Mouse (Mus musculus) heart, embryonic 13.5 days (tissue): ENCODE data around the gene Paics. TPM values are rescaled to one million over a fixed set of nuclear protein-coding genes. Genes with fewer than 3 reads are reported as not detected.

ENCODE experiments used
- ATAC-seq: fragments of 200-750 bp; cut with Nextera tagmentation; 2 replicates; pipeline ENCODE4 v1.8.0; 2017; ENCODE audit warnings: moderate TSS enrichment; ENCODE audit not compliant: insufficient number of reproducible peaks, low FRiP score, low TSS enrichment; ENCODE audit errors: extremely low read depth
- H3K27ac ChIP-seq: fragments of 300-500 bp; sonication (generic); replicated peaks from 2 replicates; pipeline ENCODE4 v1.5.1; 2015; ENCODE audit warnings: moderate library complexity, mild to moderate bottlenecking, inconsistent platforms
- H3K27me3 ChIP-seq: fragments of 300-500 bp; sonication (generic); replicated peaks from 2 replicates; pipeline ENCODE4 v1.6.1; 2015; ENCODE audit warnings: mild to moderate bottlenecking, inconsistent platforms
- H3K36me3 ChIP-seq: fragments of 300-500 bp; sonication (generic); 2 replicates; pipeline ENCODE4 v1.6.1; 2015; ENCODE audit warnings: mild to moderate bottlenecking, inconsistent platforms
- H3K4me1 ChIP-seq: fragments of 300-500 bp; sonication (generic); 2 replicates; pipeline ENCODE4 v1.6.1; 2015; ENCODE audit warnings: inconsistent platforms
- H3K4me2 ChIP-seq: fragments of 300-500 bp; sonication (generic); 2 replicates; pipeline ENCODE4 v1.6.1; 2015; ENCODE audit warnings: inconsistent platforms, mild to moderate bottlenecking, moderate library complexity
- H3K4me3 ChIP-seq: fragments of 300-500 bp; sonication (generic); 2 replicates; pipeline ENCODE4 v1.5.1; 2015; ENCODE audit warnings: moderate library complexity, mild to moderate bottlenecking, inconsistent platforms
- H3K9ac ChIP-seq: fragments of 300-500 bp; sonication (generic); 2 replicates; pipeline ENCODE4 v1.6.1; 2015; ENCODE audit warnings: inconsistent platforms, mild to moderate bottlenecking, moderate library complexity
- H3K9me3 ChIP-seq: fragments of 300-500 bp; sonication (generic); 2 replicates; pipeline ENCODE4 v1.6.1; 2016; ENCODE audit warnings: inconsistent platforms
- WGBS: fragments of 180-500 bp; shearing (Covaris S2); methylation state at CpG from one replicate; pipeline ENCODE4 v1.1.7; 2015; ENCODE audit warnings: mixed read lengths; 5-methylcytosine and 5-hydroxymethylcytosine counted together
- polyA plus RNA-seq: library from polyadenylated mRNA; unstranded; fragments of >200 nt; fragmentation: Nextera tagmentation; extraction: Ambion mirVana; gene quantifications from 2 replicates; pipeline ENCODE4 v1.2.1, GENCODE M21; 2015

Paics gene
- polyA plus RNA-seq, 1 experiment from 2014 or later: 229 TPM

GRCm38 (mm10) chr5:76928124-76928832, 22.8 kb upstream of the Paics start:
- Histone ChIP-seq H3K27ac (peak overlapping the region; percentile 87), H3K9ac (peak overlapping the region; percentile 63), H3K9me3 (no peaks in the 10 kb centered on the region), H3K4me2 (peak overlapping the region; percentile 65), H3K27me3 (no peaks in the 10 kb centered on the region), H3K4me3 (peak overlapping the region; percentile 34), H3K4me1 (peaks cover 31% of the 10 kb centered on the region), H3K36me3 (peaks cover 28% of the 10 kb centered on the region)
- WGBS: 54% methylated on average over 16 of the region's 16 CpGs
- no peak for ATAC-seq

GRCm38 (mm10) chr5:76929180-76929877, 21.8 kb upstream of the Paics start:
- WGBS: 44% methylated on average over 7 of the region's 7 CpGs
- H3K27ac ChIP-seq: peak overlapping the region; percentile 87
- ATAC-seq: no peak
- no peak overlapping the region for H3K4me3 ChIP-seq
- no peak overlapping the region for H3K9ac ChIP-seq
- H3K4me2 ChIP-seq: peak overlapping the region; percentile 65
- H3K27me3 ChIP-seq: no peaks in the 10 kb centered on the region
- H3K4me1 ChIP-seq: peaks cover 31% of the 10 kb centered on the region
- H3K9me3 ChIP-seq: no peaks in the 10 kb centered on the region
- H3K36me3 ChIP-seq: peaks cover 24% of the 10 kb centered on the region

- Histone ChIP-seq H3K27ac (peak overlapping the region; percentile 32; the same call in 1 of the 2 replicates), H3K27me3 (no peaks in the 10 kb centered on the region), H3K9ac (no peak overlapping the region), H3K9me3 (no peaks in the 10 kb centered on the region), H3K4me2 (no peak overlapping the region), H3K4me3 (no peak overlapping the region), H3K36me3 (peaks cover 20% of the 10 kb centered on the region), H3K4me1 (peaks cover 27% of the 10 kb centered on the region)
- WGBS: 63% methylated on average over 8 of the region's 8 CpGs
- no peak for ATAC-seq
Observed at GRCm38 (mm10) chr5:76939717-76940116, 11.4 kb upstream of the Paics start.

- no peaks in the 10 kb centered on the region for H3K27me3 ChIP-seq
- no peak overlapping the region for H3K27ac ChIP-seq
- H3K4me3 ChIP-seq: no peak overlapping the region
- H3K4me2 ChIP-seq: no peak overlapping the region
- whole genome bisulfite sequencing: 89% methylated on average over 4 of the region's 4 CpGs
- peaks cover 20% of the 10 kb centered on the region for H3K36me3 ChIP-seq
- H3K9ac ChIP-seq: no peak overlapping the region
- peaks cover 47% of the 10 kb centered on the region for H3K4me1 ChIP-seq
- no peaks in the 10 kb centered on the region for H3K9me3 ChIP-seq
- no peak for ATAC-seq
Observed at GRCm38 (mm10) chr5:76941975-76942374, 9.1 kb upstream of the Paics start.

- Histone ChIP-seq H3K4me1 (peaks cover 53% of the 10 kb centered on the region), H3K27me3 (no peaks in the 10 kb centered on the region)
- WGBS: 90% methylated on average over 4 of the region's 4 CpGs
Observed at GRCm38 (mm10) chr5:76942505-76942904, 8.6 kb upstream of the Paics start.

GRCm38 (mm10) chr5:76944965-76945677, 6.0 kb upstream of the Paics start:
- no peak overlapping the region for H3K9ac ChIP-seq
- no peaks in the 10 kb centered on the region for H3K27me3 ChIP-seq
- peaks cover 70% of the 10 kb centered on the region for H3K4me1 ChIP-seq
- WGBS: 65% methylated on average over 6 of the region's 6 CpGs
- peaks cover 21% of the 10 kb centered on the region for H3K36me3 ChIP-seq
- no peak overlapping the region for H3K27ac ChIP-seq
- H3K9me3 ChIP-seq: no peaks in the 10 kb centered on the region
- H3K4me3 ChIP-seq: no peak overlapping the region
- H3K4me2 ChIP-seq: no peak overlapping the region
- no peak for ATAC-seq

More at GRCm38 (mm10) chr5:76942505-76942904, 8.6 kb upstream of the Paics start:
- Histone ChIP-seq H3K4me3 (no peak overlapping the region), H3K27ac (no peak overlapping the region), H3K36me3 (peaks cover 20% of the 10 kb centered on the region), H3K4me2 (no peak overlapping the region), H3K9ac (no peak overlapping the region), H3K9me3 (no peaks in the 10 kb centered on the region)
- ATAC-seq: no peak

GRCm38 (mm10) chr5:76945678-76946033, 5.5 kb upstream of the Paics start:
- Histone ChIP-seq H3K9me3 (no peaks in the 10 kb centered on the region), H3K9ac (no peak overlapping the region), H3K4me2 (no peak overlapping the region), H3K27ac (no peak overlapping the region), H3K36me3 (peaks cover 16% of the 10 kb centered on the region), H3K4me1 (peaks cover 68% of the 10 kb centered on the region), H3K27me3 (no peaks in the 10 kb centered on the region), H3K4me3 (no peak overlapping the region)
- ATAC-seq: no peak
- 83% methylated on average over 2 of the region's 2 CpGs for WGBS

- Histone ChIP-seq H3K27ac (peak overlapping the region; percentile 71), H3K4me1 (peaks cover 55% of the 10 kb centered on the region), H3K36me3 (peaks cover 14% of the 10 kb centered on the region; the same call in 1 of the 2 replicates), H3K27me3 (no peaks in the 10 kb centered on the region), H3K9ac (no peak overlapping the region), H3K9me3 (no peaks in the 10 kb centered on the region), H3K4me3 (no peak overlapping the region), H3K4me2 (0 out of 2 replicates have a peak overlapping the region, but pooled peaks have one; percentile 42)
- 56% methylated on average over 4 of the region's 4 CpGs for WGBS
- no peak for ATAC-seq
Observed at GRCm38 (mm10) chr5:76947142-76947541, 4.0 kb upstream of the Paics start.

- peak overlapping the region; percentile 28 for H3K9ac ChIP-seq
- H3K9me3 ChIP-seq: no peaks in the 10 kb centered on the region
- no peak for ATAC-seq
- peak overlapping the region; percentile 71 for H3K27ac ChIP-seq
- H3K27me3 ChIP-seq: no peaks in the 10 kb centered on the region
- peak overlapping the region; percentile 22 for H3K4me3 ChIP-seq
- H3K36me3 ChIP-seq: peaks cover 13% of the 10 kb centered on the region; the same call in 1 of the 2 replicates
- peaks cover 61% of the 10 kb centered on the region for H3K4me1 ChIP-seq
- peak overlapping the region; percentile 42 for H3K4me2 ChIP-seq
- WGBS: 59% methylated on average over 4 of the region's 4 CpGs
Observed at GRCm38 (mm10) chr5:76947758-76948157, 3.3 kb upstream of the Paics start.

- Histone ChIP-seq H3K4me2 (peak overlapping the region; percentile 93), H3K4me1 (peaks cover 79% of the 10 kb centered on the region), H3K9me3 (no peaks in the 10 kb centered on the region), H3K27me3 (no peaks in the 10 kb centered on the region), H3K4me3 (peak overlapping the region; percentile 88), H3K36me3 (peaks cover 27% of the 10 kb centered on the region), H3K27ac (peak overlapping the region; percentile 91), H3K9ac (peak overlapping the region; percentile 87)
- ATAC-seq: no peak; the same call in 1 of the 2 replicates
- under 1% methylated on average over 24 of the region's 24 CpGs for WGBS
Observed at GRCm38 (mm10) chr5:76950343-76951105, 583 bp upstream of the Paics start.
